Mouse (Mus musculus) CH12.LX (cell line): Measurements from ENCODE around the gene Zdhhc25.

ENCODE experiments used
- MAX ChIP-seq: IDR thresholded peaks from 2 replicates; pipeline ENCODE4 v1.6.1; 2011; ENCODE audit warnings: low read length, improper control_type of control experiment
- POLR2A ChIP-seq: IDR thresholded peaks from 2 replicates; pipeline ENCODE4 v1.6.1; 2011; ENCODE audit warnings: low read depth, mild to moderate bottlenecking, improper control_type of control experiment, low read length

DNA sequence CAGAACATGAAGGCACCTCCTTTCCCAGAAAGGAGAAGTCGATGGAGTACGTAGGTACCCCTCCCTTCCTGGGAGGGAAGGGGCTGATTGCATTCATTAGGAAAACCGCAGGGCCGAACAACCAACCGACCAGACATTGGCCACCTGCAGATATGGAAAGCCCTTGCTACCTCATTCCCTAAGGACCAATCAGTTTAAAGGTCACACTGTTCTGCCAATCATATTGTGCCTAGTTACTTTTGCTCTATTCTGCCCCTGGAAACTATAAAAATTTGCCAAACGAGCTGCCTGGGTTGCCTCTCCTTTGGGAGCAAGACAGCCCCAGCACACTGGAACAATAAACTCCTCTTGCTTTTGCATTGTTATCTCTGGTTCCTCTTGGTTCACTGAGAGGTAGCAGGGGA, 24.8 kb downstream of the Zdhhc25 start:
- no peak for TF ChIP-seq MAX
- TF ChIP-seq POLR2A = no peak
